Mouse (Mus musculus) liver, embryonic 18 days (tissue): ENCODE data around the gene Mlkl. TPM values are rescaled to one million over a fixed set of nuclear protein-coding genes. Genes with fewer than 3 reads are reported as not detected.

Experiments used
- polyA plus RNA-seq: library from polyadenylated mRNA; depleted of rRNA; stranded (reverse); fragments of >200 nt; gene quantifications from 2 replicates; pipeline ENCODE4 v1.2.3, GENCODE M21; 2012; rRNA removed

Mlkl gene
- polyA plus RNA-seq: 3.4 and 4.4 TPM in 2 replicates

GRCm38 (mm10) chr8:111337890-111338347, at the start of gene Mlkl:
Mlkl (minus strand) TSS chr8:111338177.

GRCm38 (mm10) chr8:111299821-111300568, 38.0 kb downstream of the Mlkl start, which contains the start of gene Rfwd3:
Rfwd3 (minus strand) TSS chr8:111300222.

Other genes with a start within 250 kb of the Mlkl start
- not detected in 2 replicates for gene Clec18a, start 245.8 kb downstream of the Mlkl start, polyA plus RNA-seq
- gene Pdpr, start 243.5 kb downstream of the Mlkl start, polyA plus RNA-seq: 2.0 and 2.2 TPM in 2 replicates
- 7.9 and 9.4 TPM in 2 replicates for gene Glg1, start 79.0 kb downstream of the Mlkl start, polyA plus RNA-seq
- gene Rfwd3, start 38.0 kb downstream of the Mlkl start, polyA plus RNA-seq: 14.1 and 14.8 TPM in 2 replicates
- gene Fa2h, start 55.6 kb upstream of the Mlkl start, polyA plus RNA-seq: 0.01 and 0.05 TPM in 2 replicates
- gene Wdr59, start 183.9 kb upstream of the Mlkl start, polyA plus RNA-seq: 2.8 and 3.1 TPM in 2 replicates
- 19.6 and 23.5 TPM in 2 replicates for gene Znrf1, start 197.9 kb upstream of the Mlkl start, polyA plus RNA-seq